Mouse (Mus musculus) adrenal gland, postnatal 4 days (tissue): ENCODE measurements around the gene Srrm1. TPM values are rescaled to one million over a fixed set of nuclear protein-coding genes. Genes with fewer than 3 reads are reported as not detected.

Experiments
- DNase-seq, 2 experiments: peaks; one replicate each; pipeline ENCODE4 v3.0.0; 2021 to 2022; ENCODE audit warnings: low spot score in 2 of 2, mixed read lengths in 2 of 2
- long read RNA-seq, 2 experiments: library from polyadenylated mRNA; stranded (forward); transcript quantifications; one replicate each; pipeline ENCODE4 v2.0.0; 2021
- total RNA-seq, 2 experiments: library from RNA; stranded (reverse); gene quantifications; 2 replicates each; pipeline ENCODE4 v1.2.3; 2021

Srrm1 gene
- total RNA-seq, result 100 to 1,000 TPM; 197 to 232 TPM
- long read RNA-seq, experiment 1, transcript Srrm1-208 (18 exons, 3,152 nt), result major isoform, 7 of 29 reads
- long read RNA-seq, experiment 1, partial matches to known transcripts, result 12 of 29 reads
- long read RNA-seq, experiment 1, other reads (novel, unspliced or antisense), result 10 of 29 reads
- long read RNA-seq, experiment 2, partial matches to known transcripts, result 75 of 96 reads
- long read RNA-seq, experiment 2, other reads (novel, unspliced or antisense), result 16 of 96 reads

DNA sequence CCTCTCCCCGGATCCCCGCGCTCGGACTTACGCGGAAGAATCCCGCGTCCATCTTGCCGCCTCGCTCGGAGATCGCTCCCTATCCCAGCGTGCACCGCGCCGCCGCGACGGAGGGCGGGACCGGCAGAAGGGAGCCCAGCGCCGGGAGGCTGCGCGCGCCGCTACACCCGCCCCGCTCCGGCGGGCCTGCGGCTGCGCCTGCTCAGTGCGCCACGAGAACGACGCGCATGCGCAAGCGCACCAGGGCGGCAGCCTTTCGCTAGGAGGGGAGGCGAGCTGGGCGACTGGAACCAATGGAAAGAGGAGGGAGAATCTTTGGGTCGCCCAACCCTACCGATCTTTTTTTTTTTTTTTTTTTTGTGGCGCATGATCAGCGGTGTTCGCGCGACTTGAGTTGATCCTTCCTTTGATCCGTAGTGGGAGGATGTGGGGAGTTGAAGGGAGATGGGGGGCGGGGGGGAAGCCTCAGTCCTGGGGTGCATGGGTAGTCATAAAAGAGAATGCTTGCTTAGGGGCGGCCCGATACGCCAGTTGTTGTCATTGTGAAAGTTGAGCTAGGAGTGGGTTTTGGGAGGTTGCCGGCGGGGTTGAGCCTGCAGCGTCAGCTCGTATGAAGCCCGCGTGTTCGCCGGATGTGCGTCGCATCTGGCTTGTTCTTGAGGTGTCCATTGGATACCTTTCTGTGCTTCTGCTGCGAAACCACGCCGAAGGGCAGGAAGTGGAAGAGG lies at the start of gene Srrm1:
Gene Srrm1, minus strand, starts transcription at position 256 of the 728 bp plus-strand sequence.
- peak; percentile 97 to 99 for DNase-seq

DNA sequence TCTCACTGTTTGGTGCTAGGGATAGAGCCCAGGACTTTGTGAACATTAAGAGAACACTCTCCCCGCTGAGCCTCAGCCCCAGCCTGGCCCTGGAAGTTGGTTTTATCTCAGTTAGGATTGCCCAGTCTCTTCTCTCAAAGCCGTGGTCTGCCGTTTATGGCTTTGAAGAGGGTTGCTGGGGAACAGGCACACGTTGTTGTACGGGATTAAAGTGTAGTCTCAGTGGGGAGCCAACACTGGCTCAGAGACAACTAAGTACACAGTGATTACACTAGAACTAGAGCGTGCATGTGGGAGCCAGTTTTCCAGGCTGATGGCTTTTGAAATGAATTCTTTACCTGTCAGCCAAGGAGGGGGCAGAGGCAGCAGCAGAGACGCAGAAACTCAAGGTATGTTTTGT lies 48.8 kb upstream of the Srrm1 start:
- DNase-seq, result no peak

DNA sequence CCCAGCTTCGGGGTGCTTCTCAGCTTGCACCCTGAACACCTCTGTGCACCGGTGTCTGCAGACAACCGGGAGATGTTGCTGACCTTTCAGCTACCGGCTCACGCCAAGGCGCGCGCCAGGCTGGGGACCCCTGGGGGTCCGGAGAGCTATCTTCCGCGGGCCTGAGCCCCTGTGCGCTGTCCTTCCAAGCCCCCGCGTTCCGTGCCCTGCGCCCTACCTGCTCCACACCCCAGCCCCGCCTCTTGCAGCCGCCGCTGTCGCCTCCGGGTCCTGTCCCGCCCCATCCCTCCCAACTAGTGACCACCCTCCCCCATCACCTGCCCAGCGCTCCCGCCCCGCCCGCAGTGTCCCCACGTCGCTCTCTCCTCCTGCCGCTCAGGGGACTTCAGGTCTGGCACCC lies 44.9 kb upstream of the Srrm1 start, which contains the start of gene Ncmap:
Gene Ncmap, minus strand, starts transcription at position 237 of the 400 bp plus-strand sequence.
- DNase-seq, result no peak

DNA sequence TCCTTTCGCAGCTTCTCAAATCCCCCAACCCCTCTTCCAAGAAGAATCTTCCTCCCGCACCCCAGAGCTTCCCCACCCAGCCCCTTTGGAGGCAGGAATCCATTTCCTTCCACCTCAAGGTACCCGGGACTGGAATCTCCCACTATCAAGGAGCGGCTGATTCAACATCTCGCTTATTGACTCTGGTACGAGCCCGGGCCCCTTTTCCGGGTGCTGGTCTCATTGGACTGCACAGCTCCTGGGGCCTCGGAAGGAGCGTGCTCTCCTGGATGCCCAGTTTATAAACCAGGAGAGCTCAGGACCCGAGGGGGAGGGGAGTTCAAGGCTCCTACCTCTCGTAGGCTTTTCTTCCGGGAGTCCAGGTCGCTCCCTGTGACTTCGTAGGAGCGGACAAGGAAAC lies 44.4 kb upstream of the Srrm1 start:
- DNase-seq, result no peak

DNA sequence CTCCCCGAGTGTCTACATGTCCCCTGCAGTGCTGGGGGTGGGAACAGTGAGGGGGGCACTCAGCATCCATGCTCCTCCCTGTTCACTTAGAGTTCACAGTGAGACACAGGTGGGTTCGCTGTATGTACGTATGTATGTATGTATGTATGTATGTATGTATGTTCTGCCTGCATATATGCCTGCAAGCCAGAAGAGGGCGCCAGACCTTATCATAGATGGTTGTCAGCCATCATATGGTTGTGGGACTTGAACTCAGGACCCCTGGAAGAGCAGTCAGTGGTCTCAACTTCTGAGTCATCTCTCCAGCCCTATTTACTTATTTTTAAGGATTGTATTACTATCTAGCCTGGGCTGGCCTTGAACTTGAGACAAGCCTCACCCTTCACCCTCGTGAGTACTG lies 43.2 kb upstream of the Srrm1 start:
- DNase-seq, result no peak

DNA sequence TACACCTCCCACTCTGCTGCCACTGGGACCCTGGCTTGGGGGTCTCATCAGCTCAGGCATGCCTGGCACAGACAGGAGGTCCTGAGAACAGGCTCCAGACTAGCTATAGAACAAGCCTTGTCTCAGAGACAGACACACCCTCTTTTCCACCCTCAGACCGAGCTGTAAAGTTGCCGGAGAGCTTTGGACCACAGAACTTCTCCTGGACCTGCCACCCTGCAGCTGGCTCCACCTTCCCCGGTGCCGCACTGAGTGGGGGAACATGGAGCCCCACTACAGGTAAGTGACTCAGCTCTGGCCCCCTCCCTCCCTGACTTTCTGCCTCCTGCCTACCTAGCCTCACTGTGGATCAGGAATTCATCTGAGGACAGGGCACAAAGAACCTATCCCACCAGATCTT lies 42.3 kb upstream of the Srrm1 start:
- no peak for DNase-seq

DNA sequence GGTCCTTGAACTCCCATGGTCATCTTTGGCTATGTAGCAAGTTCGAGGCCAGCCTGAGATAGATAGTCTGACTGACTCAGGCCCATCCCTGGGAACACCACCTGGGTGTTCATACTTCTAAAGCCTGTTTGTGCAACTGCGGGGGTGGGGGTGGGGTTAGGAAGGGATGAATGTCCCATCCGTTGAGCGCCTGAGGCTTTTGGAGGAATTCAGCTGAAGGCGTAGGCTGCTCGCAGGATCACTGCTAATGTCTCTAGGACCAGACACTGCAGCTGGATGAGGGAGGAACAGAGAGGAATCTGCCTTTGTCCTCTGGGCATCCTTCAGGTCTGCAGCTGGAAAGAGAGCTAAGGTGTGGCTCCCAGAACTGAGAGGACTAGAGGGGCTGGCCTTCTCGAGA lies 41.5 kb upstream of the Srrm1 start:
- no peak for DNase-seq

DNA sequence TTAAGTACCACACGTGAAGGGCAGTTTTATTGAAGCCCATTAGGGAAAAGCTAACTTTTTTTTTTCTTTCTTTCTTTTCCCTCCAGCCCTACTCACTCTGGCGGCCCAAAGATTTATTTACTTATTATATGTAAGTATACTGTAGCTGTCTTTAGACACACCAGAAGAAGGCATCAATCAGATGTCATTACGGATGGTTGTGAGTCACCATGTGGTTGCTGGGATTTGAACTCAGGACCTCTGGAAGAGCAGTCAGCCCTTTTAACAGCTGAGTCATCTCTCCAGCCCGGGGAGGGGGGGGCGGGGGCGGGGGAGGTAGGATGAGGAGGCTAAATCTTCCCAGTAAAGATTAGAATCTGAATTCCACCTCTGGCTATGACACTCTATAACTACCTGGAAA lies 40.3 kb upstream of the Srrm1 start:
- DNase-seq, result no peak

DNA sequence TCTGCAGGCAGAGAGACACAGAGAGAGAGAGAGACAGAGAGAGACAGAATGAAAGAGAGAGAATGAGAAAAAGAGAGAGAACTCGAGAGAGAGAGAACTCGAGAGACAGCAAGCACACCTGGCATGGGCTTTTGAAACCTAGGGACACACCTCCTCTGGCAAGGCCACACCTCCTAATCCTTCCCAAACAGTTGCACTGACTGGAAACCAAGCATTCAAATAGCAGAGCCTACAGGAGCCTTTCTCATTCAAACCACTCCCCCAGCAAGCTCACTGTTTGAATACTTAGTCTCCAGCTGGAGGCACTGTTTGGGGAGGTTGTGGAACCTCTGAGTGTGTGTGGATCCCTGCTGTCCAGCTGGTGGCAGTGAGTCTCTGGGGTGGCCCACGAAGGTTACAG lies 39.7 kb upstream of the Srrm1 start:
- no peak for DNase-seq

DNA sequence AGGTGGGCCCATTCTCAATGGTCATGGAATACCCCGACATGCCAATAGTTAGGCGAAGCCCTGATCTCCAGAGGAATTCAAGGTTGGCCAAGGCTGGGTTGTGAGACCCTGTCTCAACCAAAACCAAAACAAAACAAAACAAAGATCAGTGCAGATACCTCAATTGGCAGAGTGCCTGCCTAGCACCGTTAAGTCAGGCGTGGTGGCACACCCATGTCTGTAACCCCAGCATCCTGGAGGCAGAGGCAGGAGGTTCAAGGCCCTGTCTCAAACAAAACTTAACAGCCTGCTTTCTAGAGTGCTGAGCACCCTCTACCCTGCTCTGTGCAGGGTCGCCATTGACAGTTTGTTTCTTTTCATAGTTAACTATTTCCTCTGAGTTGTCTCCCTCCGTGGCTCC lies 37.9 kb upstream of the Srrm1 start:
- DNase-seq, result no peak

DNA sequence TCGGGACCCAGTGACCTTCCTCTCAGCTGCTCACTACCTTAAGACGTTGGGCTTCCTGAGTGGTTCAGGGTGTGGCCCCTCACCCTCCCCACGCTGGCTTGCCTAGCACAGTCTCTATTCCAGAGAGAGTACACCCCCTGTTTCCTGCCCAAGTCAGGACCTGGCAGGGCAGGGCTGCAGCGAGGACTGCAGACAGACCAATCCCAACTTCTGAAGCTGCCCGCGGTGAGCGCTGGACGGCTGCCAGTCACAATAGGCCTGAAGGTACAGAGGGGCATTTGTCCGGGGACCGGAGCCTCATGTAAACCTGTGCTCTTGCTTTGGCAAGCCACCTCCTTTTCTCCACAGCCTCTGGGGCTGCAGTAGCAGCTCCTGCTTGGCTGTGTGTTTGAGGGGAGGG lies 32.5 kb upstream of the Srrm1 start:
- DNase-seq, result no peak

DNA sequence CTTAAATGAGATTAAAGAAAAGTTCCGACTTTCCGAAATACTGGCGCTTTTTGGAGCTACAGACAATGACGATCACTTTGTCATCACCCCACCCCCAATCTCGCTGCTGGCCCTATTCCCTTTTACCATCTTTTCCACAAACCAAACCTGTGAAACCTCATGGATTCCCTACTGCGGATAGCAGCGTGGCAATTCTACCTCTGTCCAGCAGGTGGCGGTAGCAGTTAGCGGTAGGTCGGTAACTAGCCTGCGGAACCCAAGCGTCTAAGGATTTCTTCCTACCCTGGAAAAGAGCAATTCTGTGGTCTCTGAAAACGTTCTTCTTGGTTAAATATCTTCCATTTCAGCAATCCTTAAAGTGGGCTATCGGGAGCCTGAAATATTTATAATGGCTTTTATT lies 29.2 kb upstream of the Srrm1 start:
- DNase-seq, result peak; percentile 27 to 37

DNA sequence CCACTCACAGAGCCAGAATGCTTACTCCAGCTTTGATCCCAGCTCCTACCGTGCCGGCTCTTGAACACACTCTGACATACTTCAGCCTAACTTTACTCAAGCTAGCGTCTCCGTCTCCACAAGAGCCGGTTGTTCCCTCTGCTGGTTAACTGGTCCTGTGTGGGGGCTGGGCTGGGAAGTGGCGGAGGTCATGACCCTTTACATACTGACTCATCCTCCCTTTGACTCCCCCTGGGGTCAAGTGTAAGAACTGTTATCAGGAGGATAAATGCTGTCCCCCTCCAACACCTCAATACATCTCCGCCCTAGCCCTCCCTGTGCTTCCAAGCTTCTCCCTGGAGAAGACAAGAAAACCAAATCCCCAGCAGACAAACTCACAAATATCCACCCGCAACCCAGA lies 28.2 kb upstream of the Srrm1 start:
- no peak for DNase-seq

DNA sequence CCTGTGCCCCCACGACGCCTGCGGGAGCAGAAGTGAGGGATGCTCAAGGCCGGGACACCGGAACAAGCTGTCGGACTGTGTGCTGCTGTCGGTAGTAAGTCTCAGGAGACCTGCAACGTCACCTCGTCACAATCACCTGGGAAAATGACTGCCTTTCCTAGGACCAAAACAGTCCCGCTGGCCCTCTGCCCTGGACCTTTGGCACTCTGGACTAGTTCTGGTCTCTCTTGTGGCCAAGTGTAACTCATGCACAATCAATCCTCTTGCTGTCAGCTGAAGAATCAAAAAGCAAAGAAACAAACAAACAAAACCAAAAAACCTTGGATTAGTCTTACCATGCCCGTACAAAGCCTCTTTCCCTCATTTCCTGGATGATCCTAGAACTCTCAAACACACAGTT lies 24.1 kb upstream of the Srrm1 start:
- DNase-seq, result no peak

DNA sequence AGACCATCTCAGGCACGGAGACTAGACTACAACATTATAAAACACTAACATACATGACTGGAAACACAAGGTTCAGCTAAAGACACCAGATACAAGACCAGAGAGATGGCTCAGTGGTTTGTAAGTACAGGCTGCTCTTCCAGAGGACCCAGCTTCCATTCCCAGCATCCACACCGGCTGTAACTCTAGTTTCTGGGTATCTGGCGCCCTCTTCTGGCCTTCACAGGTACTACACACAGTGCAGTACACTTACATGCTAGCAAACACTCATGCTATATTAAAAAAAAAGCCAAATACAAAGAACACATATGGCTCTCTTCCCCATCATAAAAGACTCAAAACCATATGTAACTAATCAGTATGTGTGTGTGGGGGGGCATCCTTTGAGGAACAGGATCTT lies 22.3 kb upstream of the Srrm1 start:
- DNase-seq, result no peak

DNA sequence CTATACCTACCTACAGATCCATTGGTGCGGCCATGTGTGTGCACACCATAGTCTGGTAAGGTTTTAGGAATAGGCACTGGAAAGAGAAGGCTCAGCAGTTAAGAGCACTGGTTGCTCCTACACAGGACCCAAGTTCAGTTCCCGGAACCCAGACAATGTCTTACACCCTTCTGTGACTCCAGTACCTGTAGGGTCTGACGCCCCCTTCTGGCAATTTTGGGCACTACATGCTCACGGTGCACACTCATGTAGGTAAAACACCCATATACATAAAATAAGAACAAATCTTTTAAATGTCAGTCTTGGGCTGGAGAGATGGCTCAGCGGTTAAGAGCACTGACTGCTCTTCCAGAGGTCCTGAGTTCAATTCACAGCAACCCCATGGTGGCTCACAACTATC lies 20.2 kb upstream of the Srrm1 start:
- no peak for DNase-seq

DNA sequence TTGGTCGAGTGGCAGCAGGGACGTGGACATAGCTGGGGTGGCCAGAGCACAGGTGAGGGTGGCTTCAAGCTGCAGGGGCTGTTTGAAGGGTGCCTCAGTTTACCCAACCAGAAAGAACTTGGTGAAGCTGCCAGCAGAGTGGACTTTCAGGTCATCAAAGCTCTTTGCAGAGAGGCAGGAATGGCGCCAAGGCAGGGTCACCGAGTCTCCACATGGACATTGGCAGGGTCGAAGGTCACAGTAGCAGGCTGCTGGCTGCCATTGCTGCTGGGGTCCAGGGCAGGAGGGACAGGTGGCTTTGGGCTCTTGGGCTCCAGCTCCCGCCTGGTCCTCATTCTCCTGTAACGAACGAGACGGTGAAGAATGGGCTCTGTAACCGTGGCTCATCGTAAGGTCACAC lies 17.3 kb upstream of the Srrm1 start:
- DNase-seq, result no peak

DNA sequence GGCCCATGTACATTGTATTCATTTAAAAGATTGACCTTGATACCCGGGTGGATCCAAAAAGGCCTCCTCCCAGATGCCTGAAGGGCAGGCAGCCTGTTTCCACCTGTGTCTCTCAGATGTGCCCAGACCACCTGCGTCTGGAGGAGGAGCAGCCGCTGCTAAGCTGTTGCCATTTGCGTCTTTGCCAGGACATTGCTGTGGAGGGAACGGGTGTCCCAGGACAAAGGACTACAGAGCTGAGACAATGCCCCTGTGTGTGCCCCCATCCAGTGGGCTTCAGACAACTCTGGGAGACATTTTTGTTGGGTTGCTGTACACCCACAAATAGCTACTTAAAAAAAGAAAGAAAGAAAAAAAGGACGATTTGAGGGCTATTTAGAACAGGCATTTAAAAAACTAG lies 9.7 kb upstream of the Srrm1 start:
- no peak for DNase-seq

DNA sequence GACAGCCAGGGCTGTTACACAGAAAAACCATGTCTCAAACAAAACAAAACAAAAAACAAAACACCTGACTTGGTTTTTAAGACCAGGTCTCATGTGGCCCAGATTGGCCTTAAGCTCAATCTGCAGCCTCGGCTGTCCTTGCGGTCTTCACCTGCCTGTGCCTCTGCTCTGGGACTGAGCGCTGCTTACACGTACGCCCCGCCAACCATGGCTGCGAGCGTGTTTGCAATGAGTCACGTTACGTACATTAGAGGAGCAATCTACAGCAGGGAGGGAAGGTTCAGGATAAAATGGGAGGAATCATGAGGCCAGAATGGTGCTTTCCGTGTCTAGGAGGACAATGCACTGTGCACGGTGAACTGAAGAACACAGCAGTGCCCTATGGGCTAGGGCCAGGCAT lies 8.6 kb upstream of the Srrm1 start:
- DNase-seq, result no peak

DNA sequence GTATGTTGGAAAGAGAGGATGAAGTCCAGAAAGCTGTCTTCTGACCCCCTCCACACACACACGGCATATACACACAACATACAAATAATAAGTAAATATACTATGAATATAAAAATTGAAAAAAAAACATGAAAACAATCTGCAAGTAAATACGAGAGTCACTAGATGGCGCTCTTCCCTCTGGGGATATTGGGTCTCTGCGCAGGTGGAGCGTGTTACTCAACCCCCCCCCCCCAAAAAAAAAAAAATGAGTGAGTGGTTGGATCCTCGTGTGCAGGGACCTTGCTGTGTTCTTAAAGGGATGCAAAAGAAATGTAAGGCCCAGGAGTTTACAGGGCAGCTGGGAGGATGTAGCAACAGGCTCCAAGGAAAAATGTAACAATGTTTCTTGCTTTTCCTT lies 5.6 kb upstream of the Srrm1 start:
- DNase-seq, result no peak

DNA sequence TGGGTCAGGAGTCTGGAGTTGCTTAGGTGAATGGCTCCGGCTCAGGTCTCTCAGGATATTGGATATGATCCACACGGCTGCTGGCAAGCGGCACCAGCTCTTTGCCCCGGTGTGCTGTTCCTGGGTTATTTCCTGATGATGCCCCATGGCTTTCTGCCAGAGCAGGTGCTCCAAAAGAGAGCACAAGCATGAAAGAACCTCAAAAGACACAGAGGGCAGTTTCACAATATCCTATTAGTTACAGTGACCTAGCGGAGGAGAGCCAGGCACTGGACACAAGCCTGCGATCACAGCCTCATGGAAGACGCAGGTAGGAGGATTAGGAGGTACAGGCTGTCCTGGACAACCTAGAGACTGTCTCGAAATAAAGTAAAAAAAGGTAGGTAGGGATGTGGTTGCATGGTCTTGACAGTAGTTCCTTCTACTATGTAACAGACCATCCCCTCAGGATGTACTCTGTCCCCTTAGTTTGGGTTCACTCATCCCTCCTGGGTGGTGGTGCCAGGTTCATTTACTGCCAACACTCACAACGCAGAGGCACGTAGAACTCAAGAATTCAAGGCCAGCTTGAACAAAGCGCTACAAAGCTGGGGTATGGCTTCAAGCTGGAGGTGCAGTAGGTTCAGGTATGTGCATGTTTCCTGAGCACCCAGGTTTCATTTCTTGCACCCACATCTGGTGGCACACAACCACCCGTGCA lies 4.2 kb upstream of the Srrm1 start:
- DNase-seq, result no peak

DNA sequence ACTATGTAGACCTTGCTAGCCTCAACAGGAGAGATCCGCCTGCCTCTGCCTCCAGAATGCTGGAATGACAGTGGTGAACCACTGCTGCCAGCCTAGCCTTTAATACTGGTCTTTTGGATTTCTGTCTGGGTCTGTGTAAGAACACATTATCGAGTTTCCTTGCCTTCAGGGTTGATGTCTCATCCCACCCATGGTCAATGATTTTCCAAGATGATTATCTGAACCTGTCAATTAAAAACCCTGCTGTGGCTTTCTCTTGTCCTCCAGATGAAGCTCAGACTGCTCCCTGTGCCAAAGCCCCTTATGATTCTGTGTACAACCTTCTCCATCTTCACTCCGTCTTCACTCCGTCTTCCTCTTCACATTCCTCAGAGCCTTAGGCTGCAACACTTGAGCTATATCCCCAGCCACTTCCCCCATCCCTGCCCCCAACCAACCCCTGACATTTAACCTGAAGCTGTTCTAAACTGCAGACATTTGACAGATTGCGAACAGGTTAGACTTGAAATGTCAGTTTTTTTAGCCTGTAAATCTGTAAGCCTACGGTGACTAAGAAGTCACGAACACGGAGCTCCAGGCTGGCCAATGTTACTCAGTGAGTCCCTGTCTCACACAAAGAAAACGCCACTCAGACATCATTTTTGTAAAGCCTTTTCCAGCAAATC lies 2.9 kb upstream of the Srrm1 start:
- DNase-seq, result no peak
